Mouse (Mus musculus) right cerebral cortex, postnatal 10 days (tissue): ENCODE data around the gene Oscp1.

Source experiments
- DNase-seq, 2 experiments: peaks; one replicate each; pipeline ENCODE4 v3.0.0; 2021; ENCODE audit warnings: low spot score in 2 of 2

Gene Oscp1

GRCm38 (mm10) chr4:126058134-126058996, at the start of gene Oscp1:
Gene Oscp1, plus strand, starts transcription at chr4:126058565.
- DNase-seq, result peak; percentile 97 to 98

- no peak for DNase-seq
Measured at GRCm38 (mm10) chr4:126017676-126018332, 40.6 kb upstream of the Oscp1 start.

- DNase-seq, result no peak
Measured at GRCm38 (mm10) chr4:126018966-126019538, 39.3 kb upstream of the Oscp1 start.

DNA sequence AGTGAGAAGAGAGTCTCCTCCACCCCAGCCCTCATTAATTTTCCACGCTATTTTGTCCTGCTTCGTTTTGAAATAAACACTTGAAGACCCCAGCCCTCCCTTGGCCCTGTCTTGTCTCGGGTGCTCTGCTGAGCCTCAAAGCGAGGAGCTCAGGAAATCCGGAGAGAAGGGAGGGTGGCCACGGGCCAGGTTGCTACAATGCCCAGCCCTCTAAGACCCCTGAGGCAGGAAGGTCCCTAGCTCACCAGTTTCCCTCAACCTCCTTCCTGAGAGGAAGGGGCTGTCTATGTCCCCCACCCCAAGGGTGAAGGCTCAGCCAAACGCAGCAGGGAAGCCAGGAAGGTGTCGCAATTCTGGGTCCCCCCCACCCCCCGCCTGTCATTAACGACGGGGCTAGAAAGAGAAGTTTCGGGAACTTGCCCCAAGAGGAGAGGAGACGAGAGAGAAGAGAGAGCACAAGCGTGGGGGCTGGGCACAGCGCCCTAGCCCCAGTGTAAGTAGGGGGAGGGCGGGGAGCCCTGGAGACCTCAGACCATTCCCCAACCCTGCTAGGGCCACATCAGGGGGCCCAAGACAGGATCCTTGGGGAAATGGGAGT, 34.0 kb upstream of the Oscp1 start, which contains the start of gene Csf3r:
Csf3r (plus strand) TSS at position 248 of the 598 bp plus-strand sequence.
- DNase-seq, result no peak

DNA sequence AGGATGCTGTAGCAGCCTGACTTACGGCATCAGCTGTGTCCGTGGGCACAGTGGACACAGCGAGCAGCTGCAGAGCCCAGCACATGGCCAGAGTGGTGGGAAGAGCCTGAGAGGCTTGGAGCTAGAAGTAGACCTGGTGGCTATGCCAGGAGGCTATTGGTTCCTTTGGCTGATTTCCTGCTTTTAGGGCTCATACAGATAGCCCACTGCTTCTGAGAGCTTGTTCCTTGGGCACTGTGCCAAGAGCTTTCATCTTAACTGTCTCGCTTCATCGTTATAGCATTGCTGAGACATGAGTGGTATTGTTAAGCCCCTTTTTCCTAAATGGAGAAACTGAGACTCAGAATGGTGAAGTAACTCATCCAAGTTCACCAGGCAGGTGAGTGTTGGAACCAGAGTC, 32.6 kb upstream of the Oscp1 start:
- no peak for DNase-seq

DNA sequence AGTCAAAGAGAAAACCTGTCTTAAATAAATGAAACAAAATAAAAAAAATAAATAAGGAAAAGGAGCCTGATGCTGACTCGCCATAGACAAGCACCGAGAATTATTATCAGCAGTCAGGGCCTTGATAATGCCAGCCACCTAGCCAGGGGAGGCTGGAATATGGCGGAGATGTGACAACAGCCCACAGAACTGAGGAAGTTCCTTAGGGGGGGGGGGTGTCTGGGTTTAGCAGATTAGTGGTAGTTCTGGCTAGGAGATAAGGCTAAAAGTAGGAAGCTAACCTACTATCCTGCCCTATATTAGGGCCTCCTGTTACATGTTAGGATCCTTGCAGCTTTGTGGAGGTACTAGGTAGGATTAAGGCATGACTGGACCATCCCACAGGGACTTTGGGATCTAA, 30.4 kb upstream of the Oscp1 start:
- no peak for DNase-seq

DNA sequence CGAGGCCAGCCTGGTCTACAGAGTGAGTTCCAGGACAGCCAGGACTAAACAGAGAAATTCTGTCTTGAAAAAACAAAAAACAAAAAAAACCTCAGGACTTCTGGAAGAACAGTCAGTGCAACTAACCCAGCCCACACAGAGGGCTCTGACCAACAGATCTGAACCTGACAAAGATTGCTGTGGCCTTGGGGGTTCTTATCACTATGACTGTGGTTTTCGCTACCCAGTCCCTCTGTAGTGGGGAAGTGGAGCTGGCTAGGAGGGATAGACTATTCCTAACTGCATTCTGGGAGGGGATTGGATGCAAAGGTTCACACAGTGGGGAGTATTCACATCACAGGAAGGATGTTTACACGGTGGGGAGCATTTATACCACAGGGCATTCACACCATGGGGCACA, 29.3 kb upstream of the Oscp1 start:
- DNase-seq, result no peak

DNA sequence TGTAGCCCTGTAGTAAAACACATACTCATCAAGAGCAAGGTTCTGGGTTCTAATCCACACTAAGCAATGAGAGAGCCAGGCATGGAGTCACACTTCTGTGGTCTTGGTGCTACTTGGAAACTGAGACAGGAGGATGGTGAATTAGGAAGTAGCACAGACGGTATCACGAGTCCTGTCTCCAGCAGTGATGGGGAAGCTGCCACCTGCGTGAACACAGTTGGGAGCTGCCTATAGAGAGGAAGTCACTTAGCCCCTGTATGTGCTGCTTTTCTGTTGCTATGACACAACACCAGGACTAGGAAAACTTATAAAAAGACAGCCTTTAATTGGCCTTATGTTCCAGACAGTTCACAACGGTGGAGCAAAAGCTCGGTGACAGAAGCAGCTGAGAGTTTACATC, 27.7 kb upstream of the Oscp1 start:
- DNase-seq, result peak in 1 of 2 experiments; percentile 39

GRCm38 (mm10) chr4:126035413-126035812, 23.0 kb upstream of the Oscp1 start:
- no peak for DNase-seq

- peak; percentile 93 for DNase-seq
Measured at GRCm38 (mm10) chr4:126046851-126047585, 11.3 kb upstream of the Oscp1 start, which contains the start of gene Mrps15. Gene Mrps15, plus strand, starts transcription at chr4:126046925.

- DNase-seq, result peak; percentile 68 to 83
Measured at GRCm38 (mm10) chr4:126051617-126052016, 6.7 kb upstream of the Oscp1 start.

- no peak for DNase-seq
Measured at GRCm38 (mm10) chr4:126057207-126058133, 895 bp upstream of the Oscp1 start.

GRCm38 (mm10) chr4:126058997-126059362, 615 bp downstream of the Oscp1 start:
- DNase-seq, result peak; percentile 72 to 85

DNA sequence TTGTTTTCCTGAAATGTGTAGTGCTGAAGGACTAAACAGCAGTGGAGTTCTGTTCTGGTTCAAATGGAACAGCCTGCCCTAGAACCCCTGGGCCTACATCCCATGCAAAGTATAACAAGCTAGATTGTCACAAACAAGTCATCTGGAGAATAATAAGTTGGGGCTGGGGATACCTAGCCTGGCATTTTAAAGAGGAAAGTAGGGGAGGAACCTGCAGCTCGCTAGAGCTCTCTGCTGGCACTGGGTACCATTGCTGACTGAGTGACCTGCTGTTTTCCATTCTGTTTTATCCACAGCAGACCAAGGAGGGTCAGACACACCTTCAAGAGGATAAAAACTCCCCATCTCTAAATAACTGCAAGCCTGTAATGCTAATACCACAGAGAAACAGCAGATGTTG, 4.5 kb downstream of the Oscp1 start:
- no peak for DNase-seq

DNA sequence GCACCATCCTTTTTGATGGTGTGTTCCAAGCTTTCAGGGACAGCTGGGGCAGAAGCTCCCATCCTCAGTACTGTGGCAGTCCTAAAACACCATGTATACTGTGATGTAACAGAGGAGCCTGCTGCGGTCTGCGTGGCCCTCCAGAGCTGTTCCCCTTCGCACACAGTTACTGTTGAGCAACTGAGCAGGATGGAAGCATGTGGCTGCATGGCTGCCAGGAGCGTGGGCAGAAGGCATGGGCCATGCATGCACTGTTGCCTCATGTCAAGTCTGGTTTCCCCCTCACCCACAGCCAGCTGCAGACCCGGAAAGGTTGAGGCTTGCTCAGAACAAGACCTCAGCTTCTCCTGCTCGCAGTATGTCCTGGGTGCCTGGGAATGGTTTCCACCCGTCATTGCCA, 6.9 kb downstream of the Oscp1 start:
- peak; percentile 62 to 67 for DNase-seq

DNA sequence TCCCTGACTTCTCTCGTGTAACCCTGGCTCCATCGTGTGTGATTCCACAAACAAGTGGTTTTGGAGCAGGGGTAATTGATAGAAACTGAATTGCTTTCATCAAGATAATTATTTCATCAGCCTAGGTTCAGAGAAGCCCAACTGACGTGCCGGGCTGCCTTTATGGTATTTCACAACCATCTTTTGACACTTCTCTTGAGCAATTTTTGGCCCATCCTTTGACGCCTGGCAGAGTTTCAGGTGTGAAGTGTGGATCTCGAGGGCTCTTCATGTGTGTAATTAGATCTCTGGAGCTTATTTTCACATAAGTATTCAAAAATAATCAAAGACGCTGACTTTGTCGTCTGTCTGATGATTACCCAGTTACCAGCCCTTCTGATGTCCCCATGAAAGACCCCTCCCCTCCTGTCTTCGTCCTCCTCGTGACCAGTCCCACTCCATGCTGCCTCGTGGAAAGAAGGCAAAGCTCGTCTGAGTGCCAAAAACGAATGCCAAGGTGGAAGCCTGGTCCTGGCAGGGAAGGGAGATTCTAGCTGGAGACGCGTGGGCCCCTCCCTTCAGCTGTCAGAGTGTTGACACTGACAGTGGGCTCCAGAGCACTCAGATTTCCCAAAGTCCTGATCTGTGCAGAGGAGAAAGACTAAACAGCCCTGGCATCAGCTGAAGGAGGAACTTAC, 9.2 kb downstream of the Oscp1 start:
- no peak for DNase-seq

DNA sequence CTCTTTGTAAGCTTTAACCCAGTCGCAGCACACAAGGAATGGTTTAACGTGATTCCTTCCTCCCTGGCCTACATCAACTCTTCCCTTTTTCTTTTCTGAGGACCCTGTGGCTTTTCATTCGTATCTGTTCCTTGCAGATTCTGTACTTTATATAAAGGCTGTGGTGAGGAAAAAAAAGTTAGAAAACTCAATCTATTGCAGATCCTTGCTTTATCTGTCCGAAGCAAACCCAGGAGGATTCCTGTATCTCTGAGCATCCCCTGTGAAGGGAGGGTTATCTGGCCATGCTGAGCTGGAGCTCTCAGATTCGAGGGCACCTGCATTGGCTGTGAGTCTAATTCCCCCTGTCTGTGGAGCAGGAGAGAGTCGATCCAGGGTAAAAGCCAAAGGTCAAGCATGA, 10.5 kb downstream of the Oscp1 start:
- no peak for DNase-seq

DNA sequence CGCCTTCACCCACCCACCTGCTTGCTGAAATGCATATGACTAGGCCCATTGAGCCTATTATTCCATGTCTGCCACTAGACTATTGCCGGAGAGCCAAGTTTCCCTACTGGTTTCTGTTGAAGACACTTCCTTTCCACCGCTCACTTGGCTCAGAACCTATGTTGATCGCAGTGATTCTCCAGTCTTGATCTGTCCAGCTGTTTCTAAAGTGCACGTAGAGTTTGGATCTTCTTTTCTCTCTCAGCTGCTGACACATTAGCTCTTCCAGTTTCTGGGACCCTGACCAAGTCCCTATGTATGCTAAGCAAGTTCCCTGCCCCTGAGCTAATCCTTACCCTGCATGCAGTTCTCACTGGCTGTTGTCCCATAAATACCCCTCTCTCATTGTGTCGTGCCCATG, 19.5 kb downstream of the Oscp1 start:
- no peak for DNase-seq

- no peak for DNase-seq
Measured at GRCm38 (mm10) chr4:126079266-126079665, 20.9 kb downstream of the Oscp1 start.

DNA sequence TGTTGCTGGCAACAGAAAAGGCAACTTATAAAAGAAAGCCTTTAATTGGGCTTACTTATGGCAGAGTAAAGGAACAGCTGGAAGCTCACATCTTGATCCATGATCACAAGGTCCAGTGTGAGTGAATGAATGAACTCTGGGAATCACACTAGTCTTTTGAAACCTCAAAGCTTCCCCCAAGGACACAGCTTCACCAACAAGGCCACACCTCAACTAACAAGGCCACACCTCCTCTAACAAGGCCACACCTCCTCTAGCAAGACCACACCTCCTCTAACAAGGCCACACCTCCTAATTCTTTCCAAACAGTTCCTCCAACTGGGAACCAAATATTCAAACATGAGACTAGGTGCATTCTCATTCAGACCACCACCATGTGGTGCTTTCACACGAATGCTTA, 23.2 kb downstream of the Oscp1 start:
- no peak for DNase-seq
